Mouse (Mus musculus) heart, adult 2 months (tissue): Measurements from ENCODE around the gene Clic6.

Source experiments
- CTCF ChIP-seq: fragments of 200-600 bp; IDR thresholded peaks from 2 replicates; pipeline ENCODE4 v1.8.1; 2022; ENCODE audit warnings: antibody characterized with exemption, mild to moderate bottlenecking, moderate library complexity
- EP300 ChIP-seq: fragments of 200-500 bp; IDR thresholded peaks from 2 replicates; pipeline ENCODE4 v1.6.1; 2011; ENCODE audit warnings: low read depth, low read length, control low read depth; ENCODE audit not compliant: insufficient read depth
- POLR2A ChIP-seq: fragments of 200-500 bp; IDR thresholded peaks from 2 replicates; pipeline ENCODE4 v1.6.1; 2011; ENCODE audit warnings: mild to moderate bottlenecking, low read depth, low read length, control low read depth; ENCODE audit not compliant: insufficient read depth

DNA sequence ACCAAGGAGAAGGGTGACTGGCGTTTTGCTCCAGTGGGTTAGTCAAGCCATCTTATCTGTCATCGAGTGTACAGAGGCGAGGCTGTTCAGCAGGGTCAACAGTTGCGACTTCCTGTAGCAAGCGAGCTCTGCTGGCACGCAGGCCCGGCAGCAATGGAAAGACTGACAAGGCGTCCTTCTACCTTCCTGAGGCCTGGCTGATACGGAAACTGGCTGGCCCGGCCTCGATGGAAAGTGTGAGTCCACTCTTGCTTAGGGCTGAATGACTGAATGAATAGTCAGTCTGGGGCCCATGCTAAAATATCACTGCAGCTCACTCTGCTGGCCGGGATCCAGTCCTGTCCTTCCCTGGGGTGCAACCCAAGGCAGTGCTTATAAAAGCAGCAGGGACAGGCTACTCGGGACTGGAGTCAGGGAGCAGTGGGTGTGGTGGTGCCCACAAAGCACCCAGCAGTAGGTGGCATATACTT is 41.9 kb upstream of the Clic6 start:
- peak; percentile 94 for TF ChIP-seq EP300
- TF ChIP-seq CTCF, result peak; percentile 34
- no peak for TF ChIP-seq POLR2A
